12 mouse cellular contexts compared by ENCODE assay signal in the genomic region with DNA sequence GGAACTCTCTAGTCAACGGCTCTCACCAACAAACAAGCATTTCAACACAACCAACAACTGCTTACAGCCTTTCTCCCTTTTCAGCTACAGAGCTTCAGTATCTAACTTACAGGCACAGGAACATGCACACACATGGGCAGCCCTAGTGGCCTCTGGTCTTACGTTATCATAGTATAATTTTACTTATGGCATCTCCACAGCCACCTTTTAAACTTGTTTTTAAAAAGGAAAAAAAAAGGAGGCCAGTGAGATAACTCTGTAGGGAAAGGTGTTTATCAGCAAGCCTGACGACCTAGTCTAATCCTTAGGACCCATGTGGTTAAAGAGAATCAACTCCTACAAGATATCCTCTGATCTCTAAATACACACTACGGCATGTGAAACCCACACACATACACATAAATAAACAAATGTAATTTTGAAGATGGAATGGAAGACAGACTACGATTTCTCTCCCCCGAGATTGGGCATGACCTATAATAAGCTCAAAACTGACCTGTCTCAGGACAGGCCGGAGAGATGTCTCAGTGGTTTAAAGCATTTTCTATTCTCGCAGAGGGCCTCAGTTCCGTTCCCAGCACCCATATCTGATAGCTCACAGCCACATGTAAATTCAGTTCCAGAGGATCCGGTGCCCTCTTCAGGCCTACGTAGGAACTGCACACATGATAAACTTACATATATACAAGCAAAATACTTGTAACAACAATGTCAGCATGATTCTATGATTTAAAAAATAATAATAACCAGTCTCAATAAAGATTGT. TPM values are rescaled to one million over a fixed set of nuclear protein-coding genes. Genes with fewer than 3 reads are reported as not detected.
DNase-seq lines count a peak whose midpoint lies in the region; ATAC-seq and TF ChIP-seq lines count a peak whose summit lies in the region.
"Had no signal": no experiment of that assay in that cellular context is flagged by ENCODE, and none has a peak within 500 bp of the region (broad histone marks: within the 10 kb centered on the region; RNA-seq: fewer than 3 reads in every experiment).

No protein-coding gene starts in this region.

- H3K27me3 ChIP-seq in heart, postnatal 0 days (ENCODE audit: control insufficient read depth, insufficient read depth, low read length), result no peaks in the 10 kb centered on the region
- no peaks in the 10 kb centered on the region for H3K27me3 ChIP-seq in E14TG2a.4 (ENCODE audit: insufficient read depth, low read length)
- no peaks in the 10 kb centered on the region for H3K27me3 ChIP-seq in liver, postnatal 0 days (ENCODE audit: insufficient read depth, low read length)
- no peaks in the 10 kb centered on the region for H3K27me3 ChIP-seq in kidney, embryonic 16.5 days (ENCODE audit: insufficient read depth, low read length)
- H3K27me3 ChIP-seq: embryonic facial prominence, embryonic 15.5 days; heart, embryonic 13.5 days; kidney, embryonic 15.5 days had no signal

- intact Hi-C loops in heart, postnatal 14 days (cut with DNase I), result no loop called here

- TF ChIP-seq EP300 in heart, postnatal 0 days (IDR thresholded peaks at IDR 0.05; ENCODE audit: low read depth), result no peak
- TF ChIP-seq EP300 in liver, postnatal 0 days (IDR thresholded peaks at IDR 0.05; ENCODE audit: low read depth), result peak; percentile 100

- H3K36me3 ChIP-seq in heart, postnatal 0 days (replicated peaks; ENCODE audit: control insufficient read depth, insufficient read depth, low read length), result no peaks in the 10 kb centered on the region
- no peaks in the 10 kb centered on the region for H3K36me3 ChIP-seq in E14TG2a.4 (ENCODE audit: insufficient read depth, low read length)
- peaks cover 3% of the 10 kb centered on the region; the same call in 1 of the 2 replicates for H3K36me3 ChIP-seq in liver, postnatal 0 days (replicated peaks; ENCODE audit: insufficient read depth, low read length)
- H3K36me3 ChIP-seq in kidney, embryonic 16.5 days (ENCODE audit: insufficient read depth, low read length), result no peaks in the 10 kb centered on the region; the same call in 1 of the 2 replicates
- H3K36me3 ChIP-seq: embryonic facial prominence, embryonic 15.5 days; heart, embryonic 13.5 days had no signal

- peaks cover 26% of the 10 kb centered on the region for H3K4me1 ChIP-seq in heart, postnatal 0 days (ENCODE audit: control insufficient read depth, insufficient read depth)
- H3K4me1 ChIP-seq in E14TG2a.4 (replicated peaks; ENCODE audit: low read depth, low read length), result peaks cover 54% of the 10 kb centered on the region
- peaks cover 58% of the 10 kb centered on the region for H3K4me1 ChIP-seq in liver, postnatal 0 days (ENCODE audit: insufficient read depth)
- H3K4me1 ChIP-seq in kidney, embryonic 16.5 days (ENCODE audit: insufficient read depth, low read length), result peaks cover 28% of the 10 kb centered on the region

- H3K4me2 ChIP-seq in heart, postnatal 0 days (ENCODE audit: low read depth, low read length), result no peak overlapping the region
- H3K4me2 ChIP-seq in liver, postnatal 0 days (ENCODE audit: low read depth, low read length), result peak overlapping the region; percentile 48
- H3K4me2 ChIP-seq in kidney, embryonic 16.5 days (replicated peaks; ENCODE audit: low read depth, low read length), result no peak overlapping the region
- H3K4me2 ChIP-seq: embryonic facial prominence, embryonic 15.5 days; heart, embryonic 13.5 days; kidney, embryonic 15.5 days had no signal

- no peaks in the 10 kb centered on the region for H3K9me3 ChIP-seq in heart, postnatal 0 days (replicated peaks; ENCODE audit: control insufficient read depth, low read length)
- no peaks in the 10 kb centered on the region for H3K9me3 ChIP-seq in E14TG2a.4 (ENCODE audit: low read length)
- H3K9me3 ChIP-seq in liver, postnatal 0 days (ENCODE audit: low read length), result 0 out of 2 replicates have a peak, but pooled peaks cover 5% of the 10 kb centered on the region
- no peaks in the 10 kb centered on the region for H3K9me3 ChIP-seq in kidney, embryonic 16.5 days (ENCODE audit: low read length)
- H3K9me3 ChIP-seq: embryonic facial prominence, embryonic 15.5 days; heart, embryonic 13.5 days; kidney, embryonic 15.5 days had no signal

- no peak overlapping the region for H3K4me3 ChIP-seq in heart, postnatal 0 days (ENCODE audit: low read depth, low read length)
- no peak overlapping the region for H3K4me3 ChIP-seq in E14TG2a.4 (replicated peaks; ENCODE audit: low read length)
- no peak overlapping the region for H3K4me3 ChIP-seq in liver, postnatal 0 days (ENCODE audit: low read depth, low read length)
- no peak overlapping the region for H3K4me3 ChIP-seq in kidney, embryonic 16.5 days (ENCODE audit: low read length)
- H3K4me3 ChIP-seq: embryonic facial prominence, embryonic 15.5 days; heart, embryonic 13.5 days; kidney, embryonic 15.5 days had no signal

- WGBS in heart, postnatal 0 days, result 87% methylated on average over 11 of the region's 11 CpGs
- 66% methylated on average over 11 of the region's 11 CpGs for WGBS in liver, postnatal 0 days (ENCODE audit: insufficient replicate concordance)
- 93% methylated on average over 11 of the region's 11 CpGs for WGBS in kidney, embryonic 16.5 days

- no peak overlapping the region for H3K9ac ChIP-seq in heart, postnatal 0 days (replicated peaks; ENCODE audit: low read depth, low read length)
- H3K9ac ChIP-seq in liver, postnatal 0 days (replicated peaks), result no peak overlapping the region
- no peak overlapping the region for H3K9ac ChIP-seq in kidney, embryonic 16.5 days (replicated peaks; ENCODE audit: low read length)
- H3K9ac ChIP-seq: embryonic facial prominence, embryonic 15.5 days; heart, embryonic 13.5 days; kidney, embryonic 15.5 days had no signal

- no peak for DNase-seq in heart, postnatal 0 days (ENCODE audit: low spot score)
- DNase-seq in heart, postnatal 14 days, result no peak
- peak; percentile 84 for DNase-seq in c-Kit-positive CD71-positive TER-119-negative erythroid progenitor cells, embryonic 14.5 days (ENCODE audit: low read depth)
- no peak for DNase-seq in liver, postnatal 0 days
- DNase-seq in kidney, adult 11 months, result no peak
- no peak for DNase-seq in gastrocnemius, postnatal 4 days (ENCODE audit: low spot score in 2 of 2)
- DNase-seq: cerebellum, adult 11 months had no signal

- no peak for ATAC-seq in heart, postnatal 0 days (ENCODE audit: insufficient read depth, low read depth)
- ATAC-seq in liver, postnatal 0 days, result peak; percentile 92
- no peak for ATAC-seq in kidney, embryonic 16.5 days (ENCODE audit: low FRiP score, low TSS enrichment)

- TF ChIP-seq CTCF in heart, postnatal 0 days (IDR thresholded peaks at IDR 0.05; ENCODE audit: low read depth), result 0 out of 2 replicates have a peak, but pooled peaks have one; percentile 5
- peak; percentile 65 for TF ChIP-seq CTCF in E14TG2a.4 (conservative IDR thresholded peaks at IDR 0.05; ENCODE audit: low read length)
- peak; percentile 56 for TF ChIP-seq CTCF in liver, postnatal 0 days (IDR thresholded peaks at IDR 0.05; ENCODE audit: low read depth)

- no peak overlapping the region for H3K27ac ChIP-seq in heart, postnatal 0 days (ENCODE audit: low read depth)
- H3K27ac ChIP-seq in liver, postnatal 0 days (ENCODE audit: low read depth), result peak overlapping the region; percentile 85
- no peak overlapping the region for H3K27ac ChIP-seq in kidney, embryonic 16.5 days (ENCODE audit: low read length)
- H3K27ac ChIP-seq: embryonic facial prominence, embryonic 15.5 days; heart, embryonic 13.5 days; kidney, embryonic 15.5 days had no signal

RNA-seq across cellular contexts. Expression of gene Memo1, which starts 27.7 kb away (rescaled TPM):
- 30.2 and 128 TPM in 2 replicates for total RNA-seq in heart, postnatal 0 days (2014; rRNA removed; ENCODE audit: low replicate concordance)
- 67.5 and 68.8 TPM in 2 replicates for polyA plus RNA-seq in heart, postnatal 0 days (2015; fragmentation: Nextera tagmentation; extraction: Ambion mirVana)
- 10 to 100 TPM; 62.6 to 68.7 TPM for total RNA-seq in heart, postnatal 14 days (2021)
- 66.5 and 67.9 TPM in 2 replicates for polyA plus RNA-seq in liver, postnatal 0 days (2015; fragmentation: Nextera tagmentation; extraction: Ambion mirVana)
- total RNA-seq in gastrocnemius, postnatal 4 days (2021), result 10 to 100 TPM; 79.1 to 88.6 TPM
- 76.6 and 81.1 TPM in 2 replicates for polyA plus RNA-seq in kidney, embryonic 16.5 days (2015; fragmentation: Nextera tagmentation; extraction: Ambion mirVana)

RNA-seq across cellular contexts. Expression of gene Dpy30, which starts 56.1 kb away (rescaled TPM):
- 65.6 and 96.7 TPM in 2 replicates for total RNA-seq in heart, postnatal 0 days (2014; rRNA removed; ENCODE audit: low replicate concordance)
- 209 and 213 TPM in 2 replicates for polyA plus RNA-seq in heart, postnatal 0 days (2015; fragmentation: Nextera tagmentation; extraction: Ambion mirVana)
- 10 to 100 TPM; 50.1 to 51.6 TPM for total RNA-seq in heart, postnatal 14 days (2021)
- polyA plus RNA-seq in liver, postnatal 0 days (2015; fragmentation: Nextera tagmentation; extraction: Ambion mirVana), result 95.1 and 96.3 TPM in 2 replicates
- total RNA-seq in gastrocnemius, postnatal 4 days (2021), result 10 to 100 TPM; 75.4 to 84.5 TPM
- 215 and 220 TPM in 2 replicates for polyA plus RNA-seq in kidney, embryonic 16.5 days (2015; fragmentation: Nextera tagmentation; extraction: Ambion mirVana)

Comparison
In these comparisons a context has a peak if more than half of its experiments do, and no peak if none do; other contexts are left out.
1. CTCF ChIP-seq: peak in every context shown above with its lines; median percentile 65 in E14TG2a.4; 56 in liver, postnatal 0 days; 5 in heart, postnatal 0 days.